10 mouse cellular contexts compared by ENCODE assay signal in the genomic region with DNA sequence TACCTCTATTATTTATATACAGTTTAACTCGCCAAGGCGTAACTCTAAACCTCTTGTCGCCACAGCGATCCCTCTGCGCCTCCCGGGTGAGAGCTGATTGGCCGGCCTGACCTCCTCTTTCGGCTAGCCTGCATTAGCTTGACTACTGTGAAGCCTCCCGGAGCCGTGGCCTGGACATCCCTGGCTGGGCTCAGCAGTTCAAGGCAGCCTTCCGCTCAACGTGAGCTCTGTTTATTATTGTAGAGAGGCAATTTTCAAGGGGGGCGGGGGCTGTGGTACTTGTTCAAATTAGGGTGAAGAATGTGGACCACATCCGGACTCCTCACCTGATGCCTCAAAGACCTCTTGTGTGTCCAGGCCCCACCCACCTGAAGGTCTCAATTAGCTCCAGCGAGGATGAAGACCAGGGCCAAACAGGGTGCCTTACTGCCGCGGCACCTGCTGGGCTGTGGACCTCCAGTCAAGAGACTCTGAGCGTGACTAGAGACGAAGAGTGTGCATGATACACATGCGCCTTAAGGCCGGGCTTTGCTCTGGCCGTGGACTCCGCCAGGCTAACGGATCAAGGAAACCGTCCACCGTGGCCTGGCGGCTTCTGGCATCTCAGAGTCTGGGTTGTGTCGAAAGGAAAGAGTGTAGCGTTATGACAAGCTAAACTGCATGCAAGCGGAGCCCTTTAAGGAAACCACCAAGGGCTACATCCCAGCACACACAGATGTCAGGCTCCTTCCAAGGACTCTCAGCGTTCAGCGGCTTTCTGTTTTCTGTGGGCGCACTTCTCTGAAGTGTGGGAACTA.
DNase-seq lines count a peak whose midpoint lies in the region; ATAC-seq and TF ChIP-seq lines count a peak whose summit lies in the region.
"Had no signal": no experiment of that assay in that cellular context is flagged by ENCODE, and none has a peak within 500 bp of the region (broad histone marks: within the 10 kb centered on the region; RNA-seq: fewer than 3 reads in every experiment).

No protein-coding gene starts in this region.

- H3K27me3 ChIP-seq in hindbrain, embryonic 12.5 days, result peaks cover 4% of the 10 kb centered on the region; the same call in 1 of the 2 replicates
- peaks cover 8% of the 10 kb centered on the region; the same call in 1 of the 2 replicates for H3K27me3 ChIP-seq in neural tube, embryonic 15.5 days (replicated peaks)
- H3K27me3 ChIP-seq in forebrain, embryonic 11.5 days (ENCODE audit: control insufficient read depth, insufficient read depth, low read length), result no peaks in the 10 kb centered on the region

- no peak for ATAC-seq in hindbrain, embryonic 12.5 days (ENCODE audit: low FRiP score)
- no peak for ATAC-seq in neural tube, embryonic 15.5 days (ENCODE audit: low FRiP score)
- no peak for ATAC-seq in forebrain, embryonic 11.5 days (replicated peaks; ENCODE audit: low FRiP score)

- DNase-seq in kidney, postnatal 4 days, result peak; percentile 65 to 74
- DNase-seq in kidney, adult 18-20 months, result no peak
- DNase-seq in embryo, embryonic 10.5 days (ENCODE audit: low spot score), result peak; percentile 71
- DNase-seq in ovary, adult 18-20 months (ENCODE audit: low spot score), result no peak
- no peak for DNase-seq in layer of hippocampus, adult 2 months (ENCODE audit: low spot score in 2 of 2)
- DNase-seq in forebrain, embryonic 11.5 days (ENCODE audit: low spot score), result no peak

- 38% methylated on average over 33 of the region's 33 CpGs for WGBS in hindbrain, embryonic 12.5 days
- 49% methylated on average over 33 of the region's 33 CpGs for WGBS in neural tube, embryonic 15.5 days
- 43% methylated on average over 33 of the region's 33 CpGs for WGBS in forebrain, embryonic 11.5 days

- no peak overlapping the region for H3K4me2 ChIP-seq in hindbrain, embryonic 12.5 days (replicated peaks)
- peak overlapping the region; percentile 5; the same call in 1 of the 2 replicates for H3K4me2 ChIP-seq in neural tube, embryonic 15.5 days
- no peak overlapping the region for H3K4me2 ChIP-seq in forebrain, embryonic 11.5 days (ENCODE audit: low read depth, low read length, severe bottlenecking)
- H3K4me2 ChIP-seq: liver, embryonic 15.5 days; neural tube, embryonic 12.5 days had no signal

- no peak overlapping the region for H3K4me3 ChIP-seq in hindbrain, embryonic 12.5 days
- no peak overlapping the region for H3K4me3 ChIP-seq in neural tube, embryonic 15.5 days (replicated peaks)
- no peak overlapping the region for H3K4me3 ChIP-seq in layer of hippocampus, adult 2 months
- no peak overlapping the region for H3K4me3 ChIP-seq in forebrain, embryonic 11.5 days (ENCODE audit: low read depth, low read length)
- H3K4me3 ChIP-seq: liver, embryonic 15.5 days; neural tube, embryonic 12.5 days had no signal

- no peak overlapping the region for H3K9ac ChIP-seq in hindbrain, embryonic 12.5 days
- no peak overlapping the region for H3K9ac ChIP-seq in neural tube, embryonic 15.5 days (replicated peaks)
- H3K9ac ChIP-seq in forebrain, embryonic 11.5 days (ENCODE audit: low read length), result no peak overlapping the region
- H3K9ac ChIP-seq: liver, embryonic 15.5 days; neural tube, embryonic 12.5 days had no signal

- no peaks in the 10 kb centered on the region for H3K9me3 ChIP-seq in hindbrain, embryonic 12.5 days (replicated peaks)
- H3K9me3 ChIP-seq in neural tube, embryonic 15.5 days (replicated peaks), result no peaks in the 10 kb centered on the region
- no peaks in the 10 kb centered on the region; the same call in 1 of the 2 replicates for H3K9me3 ChIP-seq in forebrain, embryonic 11.5 days (ENCODE audit: control insufficient read depth, low read length)
- H3K9me3 ChIP-seq: liver, embryonic 15.5 days; neural tube, embryonic 12.5 days had no signal

- H3K36me3 ChIP-seq in hindbrain, embryonic 12.5 days, result no peaks in the 10 kb centered on the region
- H3K36me3 ChIP-seq in neural tube, embryonic 15.5 days, result no peaks in the 10 kb centered on the region
- H3K36me3 ChIP-seq in forebrain, embryonic 11.5 days (ENCODE audit: control insufficient read depth, insufficient read depth, low read length), result no peaks in the 10 kb centered on the region
- H3K36me3 ChIP-seq: liver, embryonic 15.5 days; neural tube, embryonic 12.5 days had no signal

- TF ChIP-seq CTCF in layer of hippocampus, adult 2 months (conservative IDR thresholded peaks at IDR 0.05), result no peak

- H3K27ac ChIP-seq in hindbrain, embryonic 12.5 days, result peak overlapping the region; percentile 48; the same call in 1 of the 2 replicates
- no peak overlapping the region for H3K27ac ChIP-seq in neural tube, embryonic 15.5 days (replicated peaks)
- H3K27ac ChIP-seq in layer of hippocampus, adult 2 months, result no peak overlapping the region
- no peak overlapping the region for H3K27ac ChIP-seq in forebrain, embryonic 11.5 days (ENCODE audit: low read depth, low read length)
- H3K27ac ChIP-seq: liver, embryonic 15.5 days; neural tube, embryonic 12.5 days had no signal

- H3K4me1 ChIP-seq in hindbrain, embryonic 12.5 days, result peaks cover 14% of the 10 kb centered on the region; the same call in 1 of the 2 replicates
- peaks cover 12% of the 10 kb centered on the region for H3K4me1 ChIP-seq in neural tube, embryonic 15.5 days
- H3K4me1 ChIP-seq in forebrain, embryonic 11.5 days (replicated peaks; ENCODE audit: control insufficient read depth, insufficient read depth, low read length), result 0 out of 2 replicates have a peak, but pooled peaks cover 3% of the 10 kb centered on the region
- H3K4me1 ChIP-seq: liver, embryonic 15.5 days had no signal

Comparison
In these comparisons a context has a peak if more than half of its experiments do, and no peak if none do; other contexts are left out.
1. DNase-seq: peak in kidney, postnatal 4 days (2 of 2) and embryo, embryonic 10.5 days (single experiment); none in kidney, adult 18-20 months (single experiment), ovary, adult 18-20 months (single experiment), layer of hippocampus, adult 2 months (0 of 2) and forebrain, embryonic 11.5 days (single experiment).